Mouse (Mus musculus) thymus, postnatal 0 days (tissue): Measurements from ENCODE around the gene Svs6. TPM values are rescaled to one million over a fixed set of nuclear protein-coding genes. Genes with fewer than 3 reads are reported as not detected.

Experiments used
- microRNA-seq: library from miRNA; unstranded; fragments of <30 nt; microRNA quantifications from one replicate; pipeline ENCODE4, GENCODE M21; 2016; ENCODE audit warnings: borderline number of aligned reads
- polyA plus RNA-seq: library from polyadenylated mRNA; unstranded; fragments of >200 nt; fragmentation: Nextera tagmentation; extraction: Ambion mirVana; gene quantifications from 2 replicates; pipeline ENCODE4 v1.2.1, GENCODE M21; 2015

The Svs6 gene
- polyA plus RNA-seq, 1 experiment from 2014 or later: not detected

Small RNA genes within 50 kb of the gene (microRNA-seq; reads per million reads assigned to microRNA genes)
- gene Mir7678: not detected

Other genes starting within 250 kb of the Svs6 start
- gene Stk4, start 246.4 kb upstream of the Svs6 start, polyA plus RNA-seq: 67.8 and 68.4 TPM in 2 replicates
- gene Tomm34, start 245.6 kb upstream of the Svs6 start, polyA plus RNA-seq: 80.0 and 80.8 TPM in 2 replicates
- gene Kcns1, start 145.6 kb upstream of the Svs6 start, polyA plus RNA-seq: not detected in 2 replicates
- 0.09 TPM in 1 of 2 replicates, not detected in the other for gene Wfdc5, start 134.0 kb upstream of the Svs6 start, polyA plus RNA-seq
- gene Wfdc12, start 126.1 kb upstream of the Svs6 start, polyA plus RNA-seq: 2.0 and 2.3 TPM in 2 replicates
- gene Wfdc15a, start 116.6 kb upstream of the Svs6 start, polyA plus RNA-seq: not detected in 2 replicates
- 1.8 and 2.9 TPM in 2 replicates for gene Wfdc15b, start 95.1 kb upstream of the Svs6 start, polyA plus RNA-seq
- gene Svs2, start 78.3 kb upstream of the Svs6 start, polyA plus RNA-seq: 0.09 and 0.12 TPM in 2 replicates
- gene Svs3b, start 60.1 kb upstream of the Svs6 start, polyA plus RNA-seq: 0.10 TPM in 1 of 2 replicates, not detected in the other
- 0.54 TPM in 1 of 2 replicates, not detected in the other for gene Svs4, start 38.3 kb upstream of the Svs6 start, polyA plus RNA-seq
- not detected in 2 replicates for gene Svs3a, start 27.5 kb upstream of the Svs6 start, polyA plus RNA-seq
- not detected in 2 replicates for gene Svs5, start 16.0 kb downstream of the Svs6 start, polyA plus RNA-seq
- gene Slpi, start 72.3 kb downstream of the Svs6 start, polyA plus RNA-seq: 9.8 and 10.6 TPM in 2 replicates
- gene Rbpjl, start 86.4 kb downstream of the Svs6 start, polyA plus RNA-seq: not detected in 2 replicates
- 0.08 and 0.12 TPM in 2 replicates for gene Matn4, start 88.4 kb downstream of the Svs6 start, polyA plus RNA-seq
- 28.7 and 40.4 TPM in 2 replicates for gene Sdc4, start 127.1 kb downstream of the Svs6 start, polyA plus RNA-seq
- gene Sys1, start 140.2 kb downstream of the Svs6 start, polyA plus RNA-seq: 77.2 and 83.7 TPM in 2 replicates
- gene Gm20458, start 144.2 kb downstream of the Svs6 start, polyA plus RNA-seq: 19.4 and 21.5 TPM in 2 replicates
- gene Trp53tg5, start 157.0 kb downstream of the Svs6 start, polyA plus RNA-seq: not detected in 2 replicates
- gene Dbndd2, start 169.4 kb downstream of the Svs6 start, polyA plus RNA-seq: 12.6 and 15.3 TPM in 2 replicates
- 47.2 and 51.1 TPM in 2 replicates for gene Pigt, start 180.8 kb downstream of the Svs6 start, polyA plus RNA-seq
- gene Wfdc2, start 245.7 kb downstream of the Svs6 start, polyA plus RNA-seq: 51.3 and 53.4 TPM in 2 replicates